Mouse (Mus musculus) CD8-positive naive resting alpha-beta T cell, adult 2 months (primary cell): Measurements from ENCODE around the gene Ang.

Experiments used
- DNase-seq, 2 experiments: peaks; one replicate each; pipeline ENCODE4 v3.0.0; 2022; ENCODE audit warnings: low read depth in 2 of 2, low spot score in 2 of 2

The Ang gene

GRCm38 (mm10) chr14:51088166-51088969 is 2.6 kb upstream of the Ang start:
- DNase-seq: peak; percentile 84 to 85

GRCm38 (mm10) chr14:51088970-51089673 is 1.8 kb upstream of the Ang start:
- peak; percentile 97 to 98 for DNase-seq

- DNase-seq: no peak
Observed at GRCm38 (mm10) chr14:51089674-51090076, 1.3 kb upstream of the Ang start.

GRCm38 (mm10) chr14:51090077-51090781 is 721 bp upstream of the Ang start:
- DNase-seq: peak; percentile 90

GRCm38 (mm10) chr14:51092073-51092620 is 1.2 kb downstream of the Ang start:
- DNase-seq: no peak

GRCm38 (mm10) chr14:51093496-51093895 is 2.5 kb downstream of the Ang start:
- no peak for DNase-seq

- no peak for DNase-seq
Observed at GRCm38 (mm10) chr14:51094096-51094875, 3.3 kb downstream of the Ang start.

- DNase-seq: no peak
Observed at GRCm38 (mm10) chr14:51094921-51095320, 4.0 kb downstream of the Ang start.

- DNase-seq: no peak
Observed at GRCm38 (mm10) chr14:51095736-51096524, 5.0 kb downstream of the Ang start.

- peak; percentile 75 to 82 for DNase-seq
Observed at GRCm38 (mm10) chr14:51098300-51098699, 7.3 kb downstream of the Ang start.

- no peak for DNase-seq
Observed at GRCm38 (mm10) chr14:51098921-51099320, 8.0 kb downstream of the Ang start.

- DNase-seq: no peak
Observed at GRCm38 (mm10) chr14:51101284-51101683, 10.3 kb downstream of the Ang start.

- peak; percentile 34 to 44 for DNase-seq
Observed at GRCm38 (mm10) chr14:51103217-51103616, 12.3 kb downstream of the Ang start.

GRCm38 (mm10) chr14:51104366-51104765 is 13.4 kb downstream of the Ang start:
- no peak for DNase-seq

- DNase-seq: no peak
Observed at GRCm38 (mm10) chr14:51106449-51106967, 15.6 kb downstream of the Ang start.

GRCm38 (mm10) chr14:51111966-51112365 is 21.0 kb downstream of the Ang start:
- DNase-seq: no peak

GRCm38 (mm10) chr14:51113476-51113875 is 22.5 kb downstream of the Ang start:
- DNase-seq: no peak

- no peak for DNase-seq
Observed at GRCm38 (mm10) chr14:51113916-51114560, 23.1 kb downstream of the Ang start, which contains the start of gene Eddm3b. Gene Eddm3b (plus strand): TSS chr14:51114426.

- no peak for DNase-seq
Observed at GRCm38 (mm10) chr14:51125684-51126083, 34.7 kb downstream of the Ang start.
